Mouse (Mus musculus): ENCODE results near the gene Galnt9.

Gene Galnt9

DNA sequence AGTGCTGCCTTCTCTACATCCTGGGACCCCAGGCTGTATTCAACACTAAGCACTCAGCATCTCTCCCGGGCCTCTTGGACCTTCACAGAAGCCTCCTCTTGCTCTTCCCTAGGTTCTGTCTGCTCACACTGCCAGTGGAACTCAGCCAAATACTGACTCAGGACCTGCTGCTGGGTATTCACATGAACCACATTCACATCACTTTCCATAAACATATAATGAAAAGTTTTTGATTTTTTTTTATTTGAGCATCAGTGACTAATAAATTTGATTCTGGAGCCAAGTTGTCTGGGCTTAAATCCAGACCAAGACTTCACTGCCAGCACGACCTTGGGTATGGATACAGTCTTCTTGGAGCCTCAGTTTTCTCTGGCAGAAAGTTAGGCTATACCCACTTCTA is 3.2 kb upstream of the Galnt9 start:
- no peak for DNase-seq (ENCODE audit: low spot score)

DNA sequence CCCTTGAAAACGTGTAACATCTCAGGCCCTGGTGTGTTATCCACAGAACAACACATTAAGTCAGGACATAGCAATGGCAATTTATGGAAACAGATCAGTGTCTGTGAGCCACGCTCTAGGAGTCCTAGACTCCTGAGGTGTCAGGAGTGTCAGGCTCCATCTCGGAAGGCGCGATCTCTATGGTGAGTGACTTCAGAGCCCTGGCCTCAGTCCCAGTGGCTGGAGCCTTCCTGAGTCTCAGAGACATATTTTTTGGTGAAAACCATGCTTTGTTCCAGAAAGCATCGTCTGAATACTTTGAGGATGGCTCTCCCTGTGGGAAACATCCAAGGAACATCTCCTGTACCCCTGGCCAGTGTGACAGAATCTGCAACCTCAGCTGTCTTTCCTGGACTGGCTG is 2.7 kb upstream of the Galnt9 start:
- no peak for DNase-seq (ENCODE audit: low spot score)

GRCm38 (mm10) chr5:110544691-110545069 is 525 bp downstream of the Galnt9 start:
- no peak for DNase-seq (ENCODE audit: low spot score)

DNA sequence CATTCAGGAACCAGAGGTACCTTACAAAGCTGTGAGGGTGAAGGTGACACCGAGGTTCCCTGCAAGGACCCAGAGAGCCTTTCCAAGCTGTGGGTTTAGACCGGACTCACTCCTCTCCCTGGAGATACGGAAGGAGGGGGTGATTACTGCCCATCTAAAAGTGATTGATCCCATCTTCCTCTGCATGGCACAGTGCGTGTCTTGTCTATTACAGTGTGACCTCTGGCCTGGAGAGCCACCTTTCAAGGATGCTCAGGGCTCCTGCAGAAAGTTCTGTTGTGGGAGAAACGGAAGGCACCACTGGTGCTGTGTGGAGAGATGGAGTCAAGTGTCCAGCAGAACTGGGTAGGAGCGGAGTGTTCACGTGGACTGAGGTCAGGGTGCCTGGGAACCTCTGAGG is 1.2 kb downstream of the Galnt9 start:
- no peak for DNase-seq (ENCODE audit: low spot score)

GRCm38 (mm10) chr5:110546136-110546535 is 2.0 kb downstream of the Galnt9 start:
- no peak for DNase-seq (ENCODE audit: low spot score)

GRCm38 (mm10) chr5:110546726-110547406 is 2.7 kb downstream of the Galnt9 start:
- no peak for DNase-seq (ENCODE audit: low spot score)

DNA sequence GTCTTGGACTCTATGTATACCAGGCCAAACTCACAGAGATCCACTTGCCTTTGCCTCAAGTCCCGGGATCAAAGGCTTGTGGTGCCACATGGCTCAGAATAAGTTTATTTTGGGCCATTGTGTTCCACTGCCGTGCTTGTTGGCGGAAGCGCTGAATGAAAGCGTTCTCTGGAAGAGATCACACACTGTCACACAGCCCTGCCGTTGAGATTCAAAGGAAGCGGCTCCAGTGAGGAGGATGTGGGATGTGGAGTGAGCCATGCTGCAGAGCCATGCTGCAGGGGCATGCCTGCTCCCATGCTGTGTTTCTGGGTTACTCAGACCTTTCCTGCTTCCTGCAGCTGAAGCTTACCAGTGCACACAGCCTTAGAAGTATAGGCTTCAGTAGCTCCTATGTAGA is 4.3 kb downstream of the Galnt9 start:
- DNase-seq (ENCODE audit: low spot score) = no peak

- DNase-seq (ENCODE audit: low spot score) = no peak
Measured at GRCm38 (mm10) chr5:110550189-110550588, 6.0 kb downstream of the Galnt9 start.

DNA sequence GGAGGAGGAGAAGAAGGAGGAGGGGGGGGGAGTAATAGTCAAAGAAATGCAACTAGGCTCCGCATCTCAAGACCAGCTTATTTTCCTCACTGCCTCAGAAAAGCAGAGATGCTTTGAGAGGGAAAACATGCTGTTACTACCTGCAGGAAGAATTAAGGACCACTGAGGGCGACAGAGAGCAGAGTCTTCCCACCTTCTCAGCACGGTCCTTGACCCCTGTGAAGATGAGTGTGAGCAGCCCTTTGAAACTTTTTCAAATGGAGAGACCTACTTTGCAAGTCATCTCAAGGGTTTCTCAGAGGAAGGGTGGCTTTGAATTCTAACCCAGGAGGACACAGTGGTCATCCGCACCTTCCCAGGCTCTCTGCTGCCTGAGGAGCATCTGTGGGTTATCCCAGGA is 6.7 kb downstream of the Galnt9 start:
- no peak for DNase-seq (ENCODE audit: low spot score)

DNA sequence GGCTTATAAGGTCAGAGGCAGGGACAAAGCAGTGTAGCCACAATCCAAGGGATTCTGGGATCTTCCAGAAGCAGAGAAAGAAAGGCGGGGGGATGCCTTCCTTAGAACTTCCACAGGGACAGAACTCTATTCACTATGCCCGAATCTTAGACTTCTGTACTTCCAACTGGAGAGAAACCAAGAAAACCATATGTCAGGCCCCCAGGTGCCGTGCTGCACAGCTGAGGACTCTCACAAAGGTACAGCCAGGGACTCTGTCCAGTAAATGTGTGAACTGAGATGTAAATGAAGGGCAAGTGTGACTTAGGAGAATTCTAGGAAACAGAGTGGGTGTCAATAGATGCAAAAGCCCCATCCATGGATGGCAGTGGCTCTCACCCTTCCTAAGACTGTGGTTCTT is 7.8 kb downstream of the Galnt9 start:
- no peak for DNase-seq (ENCODE audit: low spot score)

GRCm38 (mm10) chr5:110553315-110553714 is 9.2 kb downstream of the Galnt9 start:
- DNase-seq (ENCODE audit: low spot score) = no peak

DNA sequence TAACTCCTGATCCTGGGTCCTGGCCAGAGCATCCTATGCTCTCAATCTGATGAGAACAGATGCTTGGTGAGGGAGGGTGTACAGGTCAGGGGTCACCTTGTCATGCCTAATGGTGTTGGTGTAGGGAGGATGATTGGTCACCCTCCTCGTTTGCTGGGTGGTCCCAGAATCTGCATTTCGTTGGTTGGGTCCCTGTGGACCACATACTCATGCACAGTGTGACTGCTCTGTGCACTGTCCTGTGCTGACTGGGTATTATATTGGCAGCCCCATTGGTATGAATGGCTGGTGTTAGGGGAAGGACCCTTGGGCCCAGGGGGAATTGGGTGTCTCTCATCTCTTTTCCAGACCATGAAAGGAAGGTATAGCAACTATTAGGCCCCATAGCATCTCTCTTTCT is 11.0 kb downstream of the Galnt9 start:
- no peak for DNase-seq (ENCODE audit: low spot score)

GRCm38 (mm10) chr5:110558368-110558767 is 14.2 kb downstream of the Galnt9 start:
- no peak for DNase-seq (ENCODE audit: low spot score)

DNA sequence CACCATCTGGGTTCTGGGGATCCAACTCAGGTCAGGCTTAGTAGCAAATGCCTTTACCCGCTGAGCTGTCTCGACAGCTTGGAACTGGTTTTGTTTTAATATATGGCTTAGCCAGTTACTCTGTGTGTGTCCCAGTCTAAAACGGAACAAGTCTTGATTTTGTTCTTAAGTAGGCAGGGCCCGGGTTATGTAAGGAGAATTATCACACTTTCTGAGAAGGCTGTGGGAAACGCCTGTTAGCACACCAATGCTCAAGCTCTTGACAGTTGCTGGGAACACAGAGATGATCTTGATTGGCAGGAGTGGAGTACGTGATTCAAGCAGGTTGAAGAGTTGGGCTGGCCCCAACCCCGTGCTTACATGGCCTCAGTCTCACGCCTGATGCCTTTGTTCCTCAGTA is 15.5 kb downstream of the Galnt9 start:
- no peak for DNase-seq (ENCODE audit: low spot score)

- DNase-seq (ENCODE audit: low spot score) = no peak
Measured at GRCm38 (mm10) chr5:110562741-110563326, 18.7 kb downstream of the Galnt9 start.

DNA sequence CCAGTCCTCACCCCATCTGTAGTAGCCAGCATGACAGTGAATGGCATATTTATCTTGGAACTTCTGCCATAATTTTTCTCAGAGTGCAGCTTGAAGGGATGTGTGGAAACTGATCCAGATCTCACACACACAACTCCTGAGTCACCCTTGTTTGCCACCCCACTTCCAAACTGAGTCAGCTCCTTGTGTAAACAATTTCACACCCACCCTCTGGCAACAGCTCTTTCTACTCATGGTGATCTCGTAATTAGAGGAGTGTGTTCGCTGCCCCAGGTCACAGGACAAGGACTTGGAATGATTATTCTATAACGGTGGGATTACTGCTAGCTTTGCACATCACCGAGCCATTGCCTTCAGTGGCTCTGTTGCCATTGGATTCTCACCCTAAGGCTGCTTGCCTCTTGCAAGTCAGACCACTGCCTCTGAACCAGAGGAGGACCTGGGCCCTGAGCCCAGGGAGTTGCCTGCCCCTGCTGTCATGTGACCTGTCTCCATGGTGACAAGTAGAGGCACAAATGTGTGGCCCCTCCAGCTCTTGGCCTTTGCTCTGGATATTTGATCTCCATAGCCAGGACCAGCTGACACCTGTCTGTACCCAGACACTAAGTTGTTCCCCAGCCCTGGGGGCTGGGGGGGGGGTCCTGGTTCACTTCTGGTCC is 21.0 kb downstream of the Galnt9 start:
- DNase-seq (ENCODE audit: low spot score) = no peak

DNA sequence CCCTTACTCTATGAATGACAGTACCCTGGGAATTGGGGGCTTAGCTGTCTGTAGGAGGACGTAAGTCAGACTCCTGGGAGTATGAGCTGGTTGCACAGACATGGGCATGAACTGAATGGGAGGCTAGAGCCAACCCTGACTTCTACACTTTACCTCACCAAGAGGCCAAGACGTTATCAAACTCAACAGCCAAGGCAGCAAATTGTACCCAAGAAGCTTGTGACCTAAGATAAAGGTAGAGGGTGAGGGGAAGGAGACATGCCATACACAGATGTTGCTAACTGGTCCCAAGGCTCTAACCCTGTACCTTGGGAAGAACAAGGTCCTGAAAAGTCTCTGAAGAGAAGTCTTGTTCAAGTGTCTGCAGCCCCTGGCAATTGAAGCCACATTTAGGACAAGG is 23.4 kb downstream of the Galnt9 start:
- DNase-seq (ENCODE audit: low spot score) = no peak

GRCm38 (mm10) chr5:110574888-110575287 is 30.7 kb downstream of the Galnt9 start:
- DNase-seq (ENCODE audit: low spot score) = no peak

DNA sequence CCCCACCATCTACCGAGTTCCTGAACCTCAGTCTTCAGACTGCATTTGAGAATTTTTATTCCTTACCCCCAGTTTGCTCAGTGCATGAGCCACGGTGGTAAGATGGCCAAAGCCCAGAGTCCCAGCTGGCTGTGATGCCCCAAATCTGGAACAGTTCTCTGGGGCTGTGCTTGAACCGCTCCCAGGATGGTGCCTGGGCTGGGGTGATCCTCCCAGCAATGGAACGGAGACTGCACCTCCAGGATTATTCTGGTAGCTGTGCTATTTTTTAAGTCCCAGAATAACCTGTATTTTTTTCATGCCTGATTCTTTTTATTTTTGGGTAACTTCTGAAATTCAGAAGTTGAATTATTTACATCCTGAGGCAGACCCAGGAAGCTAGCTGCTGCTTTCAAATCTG is 35.1 kb downstream of the Galnt9 start:
- no peak for DNase-seq (ENCODE audit: low spot score)

- no peak for DNase-seq (ENCODE audit: low spot score)
Measured at GRCm38 (mm10) chr5:110580569-110581239, 36.5 kb downstream of the Galnt9 start.

DNA sequence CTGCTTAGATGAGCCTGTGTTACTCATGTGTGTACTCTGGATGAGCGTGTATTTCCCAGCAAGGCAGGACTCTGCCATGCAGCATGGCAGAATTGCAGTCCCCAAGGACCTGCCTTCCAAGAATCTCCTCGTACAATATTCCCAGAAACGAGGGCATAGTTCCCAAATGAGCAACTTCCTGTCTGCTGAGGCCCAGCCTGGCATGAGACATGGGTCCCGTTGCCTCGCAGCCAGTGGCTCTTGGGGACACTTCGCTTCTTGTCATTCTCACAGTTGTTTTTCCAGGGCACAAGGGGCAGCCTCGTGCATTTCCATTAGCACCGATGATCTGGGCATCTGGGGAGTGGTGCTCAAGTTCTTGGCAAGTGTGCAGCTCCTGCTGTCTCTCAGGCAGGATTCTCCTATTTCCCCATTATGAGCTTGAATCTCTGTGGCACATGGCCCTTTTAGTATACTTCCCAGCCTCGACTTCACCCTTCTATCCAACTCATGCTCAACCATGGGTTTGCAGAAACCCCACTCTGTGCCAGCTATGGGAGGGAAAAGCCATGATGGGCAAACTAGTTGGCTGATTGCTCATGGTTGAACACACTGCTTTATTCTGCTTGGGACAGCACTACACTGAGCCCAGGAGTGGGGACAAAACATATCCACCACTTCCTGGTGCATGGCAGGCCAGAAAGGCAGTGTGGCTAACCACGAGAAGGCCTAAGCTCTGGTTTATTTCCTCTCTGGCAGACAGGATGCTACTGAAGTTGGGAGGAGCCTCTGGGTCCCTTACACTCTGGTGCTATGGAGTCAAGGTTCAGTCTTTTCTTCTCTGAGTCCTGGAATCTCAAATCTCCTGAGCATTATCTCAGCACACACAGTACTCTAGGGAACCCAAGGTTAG is 38.7 kb downstream of the Galnt9 start:
- no peak for DNase-seq (ENCODE audit: low spot score)

DNA sequence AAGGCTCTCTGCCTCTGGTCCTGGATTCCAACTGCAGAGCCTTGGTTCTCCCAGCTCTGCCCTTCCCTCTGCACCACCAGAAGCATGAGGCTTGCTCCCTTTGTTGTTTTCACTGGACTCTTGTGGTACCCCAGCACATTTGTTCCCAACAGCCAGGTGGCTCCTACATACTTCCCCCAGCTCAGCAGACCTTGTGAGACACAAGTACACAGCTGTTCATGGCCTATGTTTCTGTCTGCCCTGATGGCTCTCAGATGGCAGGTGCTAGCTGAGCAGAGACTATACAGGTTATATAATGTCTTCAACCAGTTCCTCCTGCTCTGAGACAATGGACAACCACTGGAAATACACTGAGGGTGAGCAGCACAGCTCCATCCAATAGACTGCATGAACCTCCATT is 43.3 kb downstream of the Galnt9 start:
- no peak for DNase-seq (ENCODE audit: low spot score)
